ENCODE assay signal across 14 mouse cellular contexts in genomic region chr13:45213116-45213834, GRCm38 (mm10).
A peak's percentile ranks its signal among the peaks of the same experiment; 100 is the strongest.
DNase-seq lines count a peak whose midpoint lies in the region; ATAC-seq and TF ChIP-seq lines count a peak whose summit lies in the region.
"Had no signal": no experiment of that assay in that cellular context is flagged by ENCODE, and none has a peak within 500 bp of the region (broad histone marks: within the 10 kb centered on the region; RNA-seq: fewer than 3 reads in every experiment).

No protein-coding gene starts in this region.

- no peak overlapping the region for H3K9ac ChIP-seq in embryonic facial prominence, embryonic 13.5 days
- H3K9ac ChIP-seq: lung, embryonic 15.5 days; neural tube, embryonic 12.5 days had no signal

- no peak for ATAC-seq in cerebellum, adult (ENCODE audit: insufficient number of reproducible peaks, low FRiP score, low TSS enrichment)
- ATAC-seq in embryonic facial prominence, embryonic 13.5 days (ENCODE audit: insufficient number of reproducible peaks, insufficient read depth, low FRiP score, low TSS enrichment, low read depth): no peak

- no peak overlapping the region for H3K4me2 ChIP-seq in embryonic facial prominence, embryonic 13.5 days
- H3K4me2 ChIP-seq: heart, embryonic 11.5 days; lung, embryonic 15.5 days; neural tube, embryonic 12.5 days had no signal

- TF ChIP-seq CTCF in gastrocnemius, adult 2 months (IDR thresholded peaks at IDR 0.05): no peak
- no peak for TF ChIP-seq CTCF in layer of hippocampus, adult 2 months (conservative IDR thresholded peaks at IDR 0.05)

- H3K9me3 ChIP-seq in embryonic facial prominence, embryonic 13.5 days: no peaks in the 10 kb centered on the region
- H3K9me3 ChIP-seq: lung, embryonic 15.5 days; neural tube, embryonic 12.5 days had no signal

- DNase-seq in cerebellum, adult 11-12 months: peak; percentile 6
- peak; percentile 40 for DNase-seq in gastrocnemius, adult 2 months
- DNase-seq in gastrocnemius, postnatal 10 days: no peak
- peak; percentile 5 for DNase-seq in 3T3-L1 (ENCODE audit: low read depth, low spot score)
- no peak for DNase-seq in layer of hippocampus, postnatal 10 days (ENCODE audit: low spot score in 2 of 2)
- DNase-seq in layer of hippocampus, adult 2 months (ENCODE audit: low spot score in 2 of 2): no peak
- DNase-seq: B cell, adult 2 months; heart, postnatal 36 days; thymus, adult 2 months had no signal

- intact Hi-C loops in gastrocnemius, adult 2 months (cut with DNase I): no loop called here

- H3K4me1 ChIP-seq in embryonic facial prominence, embryonic 13.5 days: peaks cover 16% of the 10 kb centered on the region
- H3K4me1 ChIP-seq: lung, embryonic 15.5 days; neural tube, embryonic 12.5 days had no signal

- H3K36me3 ChIP-seq in embryonic facial prominence, embryonic 13.5 days: no peaks in the 10 kb centered on the region
- H3K36me3 ChIP-seq: lung, embryonic 15.5 days; neural tube, embryonic 12.5 days had no signal

- H3K27me3 ChIP-seq in embryonic facial prominence, embryonic 13.5 days: no peaks in the 10 kb centered on the region
- H3K27me3 ChIP-seq: lung, embryonic 15.5 days; neural tube, embryonic 12.5 days had no signal

- no peak overlapping the region for H3K4me3 ChIP-seq in gastrocnemius, adult 2 months
- H3K4me3 ChIP-seq in embryonic facial prominence, embryonic 13.5 days: no peak overlapping the region
- H3K4me3 ChIP-seq in layer of hippocampus, adult 2 months: no peak overlapping the region
- H3K4me3 ChIP-seq: lung, embryonic 15.5 days; neural tube, embryonic 12.5 days had no signal

- 26% methylated on average over 5 of the region's 5 CpGs for WGBS in embryonic facial prominence, embryonic 13.5 days

- no peak overlapping the region for H3K27ac ChIP-seq in gastrocnemius, adult 2 months
- peak overlapping the region; percentile 24; the same call in 1 of the 2 replicates for H3K27ac ChIP-seq in embryonic facial prominence, embryonic 13.5 days
- H3K27ac ChIP-seq in layer of hippocampus, adult 2 months: no peak overlapping the region
- H3K27ac ChIP-seq: lung, embryonic 15.5 days; neural tube, embryonic 12.5 days had no signal

Comparison
In these comparisons a context has a peak if more than half of its experiments do, and no peak if none do; other contexts are left out.
1. DNase-seq: peak in cerebellum, adult 11-12 months (single experiment), gastrocnemius, adult 2 months (single experiment) and 3T3-L1 (single experiment); none in gastrocnemius, postnatal 10 days (single experiment), layer of hippocampus, postnatal 10 days (0 of 2) and layer of hippocampus, adult 2 months (0 of 2).